Mouse (Mus musculus): ENCODE results near the gene Mtg1. TPM values are rescaled to one million over a fixed set of nuclear protein-coding genes. Genes with fewer than 3 reads are reported as not detected.

Mtg1 gene
- total RNA-seq, 4 experiments from 2014 or later, result 27.2 to 34.8 (median 31.6) TPM

DNA sequence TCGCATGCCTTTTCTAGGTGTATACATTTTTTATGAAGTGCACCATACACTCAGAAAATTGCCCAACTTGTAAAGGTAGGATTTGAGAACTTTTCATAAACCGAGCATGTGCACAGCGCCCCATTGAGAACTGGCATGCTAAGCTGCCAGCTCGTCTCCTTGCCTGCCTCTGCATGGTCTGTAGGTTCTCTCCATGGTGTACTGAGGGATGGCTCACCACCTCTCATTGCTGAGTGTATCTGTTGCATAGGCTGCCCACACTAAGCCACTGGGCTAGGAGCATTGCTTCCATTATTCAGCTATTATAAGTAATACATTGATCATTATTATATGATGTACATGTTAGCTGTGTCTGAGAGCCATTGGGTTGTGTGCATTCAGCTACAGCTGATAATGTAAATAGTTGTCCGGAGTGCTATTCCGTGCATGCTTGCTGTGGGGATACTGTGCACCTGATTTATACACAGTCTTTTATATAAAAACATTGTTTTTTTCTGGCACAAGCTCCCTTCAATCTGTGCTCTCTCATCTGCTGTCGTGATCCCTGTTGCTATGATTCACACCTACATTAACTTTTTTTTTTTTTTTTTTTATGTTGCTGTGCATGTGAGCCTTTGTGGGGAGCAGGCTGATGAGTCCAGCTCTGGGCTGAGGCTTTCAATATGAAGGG lies 50.5 kb downstream of the Mtg1 start:
- DNase-seq (ENCODE audit: low spot score in 2 of 2), result peak; percentile 37 to 50

GRCm38 (mm10) chr7:140188391-140189328 lies 51.3 kb downstream of the Mtg1 start:
- DNase-seq (ENCODE audit: low spot score in 2 of 2), result no peak

GRCm38 (mm10) chr7:140190435-140190834 lies 53.1 kb downstream of the Mtg1 start:
- no peak for DNase-seq (ENCODE audit: low spot score in 2 of 2)

DNA sequence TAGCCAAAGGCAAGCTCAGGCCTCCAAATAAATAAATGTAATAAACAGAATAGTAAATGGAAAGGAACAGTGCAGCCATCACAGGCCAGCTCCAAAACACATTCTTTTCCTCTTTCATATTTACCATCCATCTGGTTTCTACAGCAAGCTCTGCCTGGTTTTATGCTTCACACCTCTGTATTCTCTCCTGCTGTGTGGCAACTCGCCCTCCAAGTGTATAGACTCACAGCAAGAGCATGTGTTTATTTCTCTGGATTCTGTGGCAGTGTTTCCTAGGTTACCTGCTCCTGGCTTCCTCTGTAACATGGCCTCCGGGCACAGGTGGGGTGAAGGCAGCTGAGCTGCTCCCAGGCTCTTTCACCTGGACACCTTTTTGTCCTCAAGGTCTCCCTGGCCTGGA lies 55.1 kb downstream of the Mtg1 start:
- DNase-seq (ENCODE audit: low spot score in 2 of 2), result no peak

- DNase-seq (ENCODE audit: low spot score in 2 of 2), result no peak
These were observed 55.5 kb downstream of the Mtg1 start for GRCm38 (mm10) chr7:140192851-140193250.

DNA sequence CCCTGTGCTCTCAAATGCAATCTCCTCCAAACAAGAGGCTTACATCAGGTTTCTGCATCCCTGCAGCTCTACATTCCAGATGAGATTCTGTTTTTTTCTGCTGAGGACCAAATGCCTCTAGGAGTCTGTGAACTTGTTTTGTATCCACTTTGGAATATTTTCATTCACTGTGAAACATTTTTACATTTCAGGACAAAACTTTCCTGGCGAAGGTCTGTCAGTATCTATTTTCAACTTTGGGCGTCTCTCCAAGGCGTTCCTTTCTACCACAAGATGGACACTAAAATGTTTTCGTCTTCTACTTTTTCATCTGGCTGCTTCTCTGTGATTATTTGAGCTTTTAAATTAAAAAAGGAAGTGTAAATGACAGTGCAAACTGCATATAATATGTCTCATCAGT lies 56.7 kb downstream of the Mtg1 start:
- no peak for DNase-seq (ENCODE audit: low spot score in 2 of 2)

- no peak for DNase-seq (ENCODE audit: low spot score in 2 of 2)
These were observed 58.6 kb downstream of the Mtg1 start for GRCm38 (mm10) chr7:140196002-140196401.

Other genes with a start within 250 kb of the Mtg1 start
- gene Kndc1, start 242.9 kb upstream of the Mtg1 start, total RNA-seq (2022), result 100 to 1,000 TPM in 1 of 4 experiments, 10 to 100 TPM in 3; 90.0 to 103 (median 95.8) TPM
- gene Utf1, start 193.8 kb upstream of the Mtg1 start, total RNA-seq (2022), result not detected
- gene 6430531B16Rik, start 158.8 kb upstream of the Mtg1 start, total RNA-seq (2022), result 1 to 10 TPM; 1.2 to 1.9 (median 1.6) TPM
- 1 to 10 TPM; 3.0 to 7.2 (median 4.5) TPM for gene Adam8, start 145.0 kb upstream of the Mtg1 start, total RNA-seq (2022)
- gene Zfp511, start 101.2 kb upstream of the Mtg1 start, total RNA-seq (2022), result 10 to 100 TPM; 21.2 to 27.8 (median 27.0) TPM
- gene Tubgcp2, start 100.9 kb upstream of the Mtg1 start, total RNA-seq (2022), result 10 to 100 TPM; 36.0 to 39.0 (median 36.7) TPM
- not detected for gene Msx3, start 88.5 kb upstream of the Mtg1 start, total RNA-seq (2022)
- gene Caly, start 55.0 kb upstream of the Mtg1 start, total RNA-seq (2022), result 100 to 1,000 TPM; 217 to 237 (median 229) TPM
- under 1 TPM in 1 of 4 experiments, not detected in 3; 0.56 TPM for gene Prap1, start 44.2 kb upstream of the Mtg1 start, total RNA-seq (2022)
- gene Fuom, start 35.1 kb upstream of the Mtg1 start, total RNA-seq (2022), result 10 to 100 TPM; 42.7 to 49.1 (median 47.7) TPM
- gene Paox, start 21.8 kb upstream of the Mtg1 start, total RNA-seq (2022), result 1 to 10 TPM; 6.1 to 6.5 (median 6.4) TPM
- gene Echs1, start 21.1 kb upstream of the Mtg1 start, total RNA-seq (2022), result 10 to 100 TPM; 61.4 to 68.6 (median 65.7) TPM
- 100 to 1,000 TPM; 149 to 157 (median 151) TPM for gene Sprn, start 17.3 kb downstream of the Mtg1 start, total RNA-seq (2022)
- gene Olfr522, start 27.2 kb downstream of the Mtg1 start, total RNA-seq (2022), result not detected
- gene Olfr523, start 35.7 kb downstream of the Mtg1 start, total RNA-seq (2022), result under 1 TPM in 1 of 4 experiments, not detected in 3; 0.39 TPM
- gene Olfr524, start 68.4 kb downstream of the Mtg1 start, total RNA-seq (2022), result not detected
- under 1 TPM; 0.70 to 0.96 (median 0.74) TPM for gene Cd163l1, start 80.7 kb downstream of the Mtg1 start, total RNA-seq (2022)
- under 1 TPM in 3 of 4 experiments, not detected in 1; 0.16 to 0.22 (median 0.19) TPM for gene 5830411N06Rik, start 109.7 kb downstream of the Mtg1 start, total RNA-seq (2022)
- not detected for gene Olfr525, start 183.3 kb downstream of the Mtg1 start, total RNA-seq (2022)
- gene Olfr527, start 196.5 kb downstream of the Mtg1 start, total RNA-seq (2022), result not detected
- gene Olfr60, start 224.1 kb downstream of the Mtg1 start, total RNA-seq (2022), result not detected
- gene Olfr530, start 238.8 kb downstream of the Mtg1 start, total RNA-seq (2022), result not detected

Data from layer of hippocampus, adult 8-10 months (tissue).